Mouse (Mus musculus): Measurements from ENCODE around the gene Galnt9.
A peak's percentile ranks its signal among the peaks of the same experiment; 100 is the strongest.

The Galnt9 gene

GRCm38 (mm10) chr5:110543951-110544690 is at the start of gene Galnt9:
TSS of gene Galnt9 (plus strand) at chr5:110544355.
- DNase-seq = peak; percentile 61

DNA sequence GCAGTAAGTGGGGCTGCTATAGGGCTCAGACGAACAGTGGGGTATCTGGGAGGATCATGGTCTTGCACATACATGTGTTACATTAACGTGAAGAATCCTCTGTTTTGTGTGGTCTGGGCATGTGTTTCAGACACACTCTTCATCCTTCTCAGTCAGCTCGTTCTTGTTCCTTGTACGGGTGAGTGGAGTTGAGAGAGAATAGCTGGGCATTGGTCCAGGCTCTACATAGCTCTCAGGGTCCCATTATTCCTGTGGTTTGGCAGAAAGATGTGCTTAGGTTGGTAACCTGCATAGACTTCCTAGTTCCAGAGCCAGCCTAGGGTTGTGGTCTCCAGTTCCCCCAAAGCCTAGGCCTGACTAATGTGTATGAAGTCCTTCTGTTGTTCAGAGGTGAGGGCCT is 49.8 kb upstream of the Galnt9 start:
- no peak for DNase-seq

DNA sequence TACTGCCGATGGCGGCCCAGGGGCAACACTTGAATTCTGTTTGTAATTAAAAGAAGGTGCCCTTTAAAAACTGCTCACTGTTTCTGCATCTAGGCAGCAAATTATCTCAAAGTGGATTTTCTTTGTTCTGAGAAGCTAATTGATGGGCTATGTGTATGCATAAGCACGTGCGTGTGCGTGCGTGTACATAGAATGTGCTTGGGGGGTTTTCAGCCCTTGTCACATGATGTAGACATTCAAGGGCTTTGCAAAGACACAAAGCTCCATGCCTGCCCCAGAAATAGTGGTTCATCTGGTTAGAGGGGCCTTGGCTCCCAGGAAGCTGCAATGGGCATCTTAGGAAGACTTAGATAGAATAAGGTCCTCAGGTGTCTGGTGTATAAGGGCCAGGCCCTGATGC is 49.1 kb upstream of the Galnt9 start:
- no peak for DNase-seq

DNA sequence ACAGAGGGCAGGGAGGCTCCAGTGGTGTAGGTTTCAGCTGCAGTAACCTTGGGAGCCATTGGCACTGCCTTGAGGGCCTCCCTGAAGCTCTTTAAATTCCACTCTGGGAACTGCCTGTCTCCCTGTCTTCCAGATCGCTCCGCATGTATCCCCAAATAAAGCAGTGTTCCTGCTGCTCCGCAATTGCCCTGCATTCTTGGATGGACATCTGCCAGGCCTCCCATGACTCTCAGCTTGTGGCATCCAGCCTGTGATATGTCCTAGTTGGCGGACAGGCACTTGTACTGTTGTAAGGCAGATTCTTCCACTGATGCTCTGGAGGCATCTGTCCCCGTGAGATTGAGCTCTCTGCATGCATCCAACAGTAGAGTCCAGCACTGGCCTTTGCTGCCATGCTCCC is 46.6 kb upstream of the Galnt9 start:
- peak; percentile 29 for DNase-seq

- no peak for DNase-seq
Measured at GRCm38 (mm10) chr5:110498071-110498470, 46.1 kb upstream of the Galnt9 start.

DNA sequence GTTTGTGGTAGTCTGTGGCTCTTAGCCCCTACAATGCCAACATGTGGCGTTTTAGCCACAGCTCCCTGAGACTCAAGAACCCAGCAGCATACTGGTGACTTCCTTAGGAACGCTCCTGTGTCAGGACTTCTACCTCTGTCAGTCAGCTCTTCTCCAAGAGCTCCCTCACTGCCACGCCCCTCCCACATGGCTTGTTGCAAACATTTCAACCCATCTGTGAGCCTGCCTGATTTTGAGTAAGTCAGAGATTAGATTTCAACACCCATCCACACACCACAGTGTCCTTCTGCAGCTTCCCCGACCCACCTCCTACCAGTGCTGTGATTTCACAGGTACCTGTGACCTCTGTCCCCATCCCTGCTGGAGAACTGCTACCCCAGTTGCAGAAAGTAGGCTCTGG is 43.9 kb upstream of the Galnt9 start:
- DNase-seq = peak; percentile 42

DNA sequence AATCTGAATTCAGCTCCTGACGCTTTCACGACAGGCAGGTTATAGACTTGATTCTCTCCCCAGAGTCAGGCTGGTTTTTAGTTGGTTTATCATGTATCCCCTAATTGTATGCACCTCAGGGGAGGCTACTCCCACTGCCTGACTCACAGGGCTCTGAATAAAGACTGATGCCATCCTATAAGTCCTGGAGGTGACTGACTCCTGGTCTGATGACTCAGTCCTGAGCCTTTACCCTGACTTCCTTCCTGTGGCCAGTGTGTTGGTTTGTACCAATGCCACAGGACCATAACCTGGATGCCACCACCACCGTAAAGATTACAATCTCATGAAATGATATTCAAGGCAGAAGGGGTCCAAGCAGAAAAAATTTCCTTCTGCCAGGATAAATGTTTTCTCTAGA is 40.8 kb upstream of the Galnt9 start:
- DNase-seq = no peak

- peak; percentile 23 for DNase-seq
Measured at GRCm38 (mm10) chr5:110505611-110506294, 38.4 kb upstream of the Galnt9 start.

GRCm38 (mm10) chr5:110506295-110506616 is 37.9 kb upstream of the Galnt9 start:
- peak; percentile 42 for DNase-seq

GRCm38 (mm10) chr5:110506856-110507255 is 37.3 kb upstream of the Galnt9 start:
- no peak for DNase-seq

DNA sequence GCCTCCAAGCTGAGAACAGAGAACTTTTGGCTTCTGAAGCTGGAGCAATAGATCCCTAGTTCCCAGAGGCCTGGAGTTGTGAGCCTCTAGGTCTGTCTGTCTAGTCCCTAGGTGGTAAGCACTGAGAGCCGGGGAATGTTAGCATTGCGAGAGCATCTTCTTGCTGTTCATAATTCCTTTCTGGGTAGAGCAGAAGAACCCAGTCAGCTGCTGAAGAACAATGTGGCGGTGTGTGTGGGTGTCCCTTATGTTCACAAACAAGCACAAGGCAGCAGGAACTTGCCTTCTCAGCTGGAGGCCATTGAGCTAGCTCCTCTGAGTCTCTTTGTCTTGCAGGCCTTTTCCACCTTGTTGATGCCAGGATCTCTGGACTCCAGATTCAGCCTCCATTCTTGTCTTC is 36.2 kb upstream of the Galnt9 start:
- peak; percentile 68 for DNase-seq

DNA sequence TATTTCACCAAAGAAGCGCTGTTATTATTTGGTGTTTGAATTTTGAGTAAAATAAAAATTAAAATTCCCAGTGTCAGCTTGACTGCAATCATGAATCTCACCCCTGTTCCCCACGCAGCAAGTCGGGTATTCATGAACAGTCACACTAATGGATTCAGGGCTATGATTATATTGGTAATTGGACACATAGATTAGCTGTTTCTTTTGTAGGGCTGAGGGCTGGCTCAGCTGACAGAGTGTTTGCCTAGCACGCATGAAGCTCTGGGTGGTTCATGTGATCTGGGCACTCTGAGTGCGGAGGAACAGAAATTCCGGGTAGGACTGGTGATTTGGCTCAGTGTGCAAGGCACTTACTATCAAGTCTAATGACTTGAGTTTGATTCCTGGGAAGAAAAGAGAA is 33.8 kb upstream of the Galnt9 start:
- DNase-seq = no peak

DNA sequence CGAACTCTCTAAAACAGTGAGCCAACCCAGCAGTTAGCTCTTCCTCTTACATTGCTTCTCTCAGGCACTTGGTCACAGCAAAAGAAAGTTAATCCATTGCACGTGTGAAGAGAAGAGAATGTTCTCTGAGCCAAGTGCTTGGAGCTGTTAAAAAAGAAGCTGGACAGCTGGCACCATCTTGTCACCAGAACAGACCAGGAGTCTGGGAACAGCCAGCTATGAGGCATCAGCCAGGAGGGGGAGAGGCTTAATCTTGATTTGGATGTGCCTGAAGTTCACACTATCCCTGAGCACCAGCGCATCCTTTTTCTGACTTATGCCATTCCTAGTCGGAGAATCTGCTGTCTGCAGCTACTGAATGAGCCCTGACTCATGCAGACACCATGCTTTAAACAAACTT is 30.4 kb upstream of the Galnt9 start:
- DNase-seq = peak; percentile 34

DNA sequence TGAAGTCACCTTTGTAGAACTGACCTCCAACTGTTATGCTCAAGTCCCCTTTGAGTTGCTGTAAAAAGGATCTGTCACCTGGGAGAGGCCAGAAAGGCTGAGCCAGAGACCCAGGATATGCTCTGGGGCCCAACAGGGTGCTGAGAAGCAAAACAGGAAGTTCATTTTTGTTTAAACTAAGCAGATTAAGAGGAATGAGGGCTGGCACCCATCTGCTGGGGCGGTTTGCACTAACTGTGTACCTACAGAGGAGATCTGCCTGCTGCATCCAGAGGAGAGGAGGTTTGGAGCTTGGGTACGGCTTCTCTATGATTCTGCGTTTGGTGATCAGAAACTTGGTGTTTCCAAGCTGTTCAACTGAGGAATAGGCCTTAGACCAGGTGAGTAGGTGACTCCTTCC is 29.5 kb upstream of the Galnt9 start:
- DNase-seq = no peak

GRCm38 (mm10) chr5:110516390-110516789 is 27.8 kb upstream of the Galnt9 start:
- no peak for DNase-seq

GRCm38 (mm10) chr5:110518086-110518783 is 25.9 kb upstream of the Galnt9 start:
- DNase-seq = no peak

GRCm38 (mm10) chr5:110520974-110521373 is 23.2 kb upstream of the Galnt9 start:
- peak; percentile 60 for DNase-seq

- peak; percentile 76 for DNase-seq
Measured at GRCm38 (mm10) chr5:110521822-110522221, 22.3 kb upstream of the Galnt9 start.

- DNase-seq = peak; percentile 45
Measured at GRCm38 (mm10) chr5:110523296-110523695, 20.9 kb upstream of the Galnt9 start.

DNA sequence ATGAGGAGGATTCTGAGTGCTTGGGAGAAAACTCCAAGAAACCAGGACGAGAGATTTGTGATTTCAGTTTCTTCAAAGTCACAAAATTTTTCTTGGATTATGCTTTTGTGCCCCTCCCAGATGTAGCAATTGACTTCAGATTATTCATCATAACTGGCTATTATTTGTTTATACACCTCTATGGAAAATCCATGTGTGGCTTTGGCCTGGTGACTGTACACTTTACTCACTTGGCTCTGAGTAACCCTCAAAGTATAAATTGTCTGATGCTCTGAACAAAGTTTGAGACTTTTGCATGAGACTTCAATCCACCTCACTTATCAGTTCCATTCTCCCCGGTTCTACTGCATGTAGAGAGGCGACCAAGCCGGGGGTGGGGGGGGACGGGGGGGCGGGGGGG is 18.5 kb upstream of the Galnt9 start:
- no peak for DNase-seq

DNA sequence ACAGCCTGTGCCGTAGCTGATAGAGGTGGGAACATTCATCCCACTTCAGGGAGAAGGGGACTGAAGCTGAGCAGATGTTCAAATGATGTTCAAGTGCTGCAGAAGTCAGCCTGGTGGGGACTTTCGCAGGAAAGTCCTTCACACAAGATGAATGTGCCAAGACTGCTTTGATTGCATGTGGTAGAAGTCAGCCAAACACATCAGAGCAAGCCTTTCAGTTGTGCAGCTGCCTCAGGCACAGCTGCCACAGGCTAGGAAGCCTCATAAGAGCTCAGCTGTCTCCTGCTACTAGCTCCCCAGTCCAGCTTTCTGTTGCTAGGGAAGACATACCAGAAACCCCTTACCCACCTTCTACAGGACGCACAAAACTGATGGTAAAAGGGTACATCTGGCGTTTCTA is 17.6 kb upstream of the Galnt9 start:
- no peak for DNase-seq

DNA sequence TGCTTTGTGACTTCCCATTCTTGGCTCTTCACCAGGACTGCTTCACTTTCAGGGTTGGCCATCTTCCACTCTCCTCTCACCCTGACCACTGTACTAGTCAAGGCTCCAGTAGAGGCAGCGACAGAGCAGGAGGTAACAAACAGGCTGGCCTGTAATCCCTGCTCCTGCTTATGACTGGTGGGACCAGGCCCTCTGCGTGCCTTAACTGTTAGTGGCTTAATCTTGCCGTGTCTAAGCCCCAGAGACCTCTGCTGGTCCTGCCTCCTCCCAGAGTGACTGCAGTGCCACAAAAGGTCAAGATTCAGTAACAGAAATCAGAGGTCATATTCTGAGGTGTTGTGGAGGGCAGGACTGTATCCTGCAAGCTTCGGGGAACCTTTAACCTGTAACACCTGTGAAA is 13.1 kb upstream of the Galnt9 start:
- DNase-seq = no peak

DNA sequence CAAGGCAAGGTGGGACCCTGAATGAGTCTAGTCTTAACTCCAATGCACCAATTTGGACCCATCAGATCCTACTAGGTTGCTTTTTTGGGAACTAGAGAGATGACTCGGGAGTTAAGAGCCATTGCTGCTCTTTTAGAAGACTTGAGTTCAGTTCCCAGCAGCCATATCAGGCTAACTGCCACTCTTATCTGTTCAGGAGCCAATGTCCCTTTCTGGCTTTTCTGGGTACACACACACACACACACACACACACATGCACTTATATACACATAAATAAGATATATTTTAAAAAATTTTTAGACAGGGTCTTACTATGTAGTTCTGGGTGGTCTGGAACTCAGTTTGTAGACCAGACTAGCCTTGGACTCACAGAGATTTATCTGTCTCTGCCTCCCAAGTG is 9.8 kb upstream of the Galnt9 start:
- DNase-seq = no peak

- no peak for DNase-seq
Measured at GRCm38 (mm10) chr5:110535964-110536363, 8.2 kb upstream of the Galnt9 start.
